Mouse (Mus musculus): ENCODE data around the gene Piwil4.

The Piwil4 gene

GRCm38 (mm10) chr9:14668382-14668781, 72.2 kb downstream of the Piwil4 start:
- DNase-seq (ENCODE audit: low spot score): no peak

GRCm38 (mm10) chr9:14666071-14666470, 74.5 kb downstream of the Piwil4 start:
- DNase-seq (ENCODE audit: low spot score): no peak

GRCm38 (mm10) chr9:14663591-14663990, 76.9 kb downstream of the Piwil4 start:
- DNase-seq (ENCODE audit: low spot score): no peak

DNA sequence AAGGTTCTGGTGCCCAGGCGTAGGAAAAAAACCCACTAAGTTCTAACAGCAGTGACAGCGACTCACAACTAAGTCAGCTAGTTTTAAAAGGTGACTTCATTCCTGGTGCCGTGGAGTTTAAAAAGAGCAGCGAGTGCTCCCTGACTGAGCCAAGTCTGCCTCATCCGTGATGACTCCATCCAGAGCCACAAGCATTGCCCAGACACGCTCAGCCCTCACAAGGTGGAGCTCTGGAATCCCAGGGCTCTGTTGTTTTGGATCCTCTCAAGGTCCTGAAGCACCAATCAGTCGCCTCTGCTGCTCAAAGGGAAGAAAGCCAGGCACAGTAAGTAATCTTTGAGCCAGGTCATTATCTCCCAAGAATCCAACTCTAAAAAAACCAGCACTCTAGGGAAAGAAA, 77.7 kb downstream of the Piwil4 start:
- DNase-seq (ENCODE audit: low spot score): no peak

GRCm38 (mm10) chr9:14662138-14662537, 78.4 kb downstream of the Piwil4 start:
- DNase-seq (ENCODE audit: low spot score): no peak

GRCm38 (mm10) chr9:14657926-14658325, 82.6 kb downstream of the Piwil4 start:
- no peak for DNase-seq (ENCODE audit: low spot score)

GRCm38 (mm10) chr9:14654010-14654409, 86.5 kb downstream of the Piwil4 start:
- no peak for DNase-seq (ENCODE audit: low spot score)

- DNase-seq (ENCODE audit: low spot score): no peak
Observed at GRCm38 (mm10) chr9:14652761-14653160, 87.8 kb downstream of the Piwil4 start.

- DNase-seq (ENCODE audit: low spot score): no peak
Observed at GRCm38 (mm10) chr9:14647849-14648248, 92.7 kb downstream of the Piwil4 start.

DNA sequence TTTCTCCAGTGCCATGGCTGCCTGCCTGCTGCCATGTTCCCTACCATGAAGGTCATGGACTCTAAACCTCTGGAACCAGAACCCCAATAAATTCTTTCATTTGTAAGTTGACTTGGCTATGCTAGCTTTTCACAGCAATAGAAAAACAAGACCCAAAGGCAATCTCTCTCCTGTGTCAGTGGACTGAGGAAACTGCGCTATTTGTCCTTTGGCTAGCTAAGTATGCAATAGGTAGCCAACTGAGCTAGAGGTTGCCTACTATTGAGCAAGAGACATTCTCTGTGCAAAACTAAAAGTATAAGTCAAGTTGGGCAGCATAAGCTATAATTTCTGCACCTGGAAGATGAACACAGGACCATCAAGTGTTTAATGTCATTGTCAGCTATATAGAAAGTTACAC, 93.9 kb downstream of the Piwil4 start:
- no peak for DNase-seq (ENCODE audit: low spot score)
